Mouse (Mus musculus): ENCODE measurements around the gene Frmd4b.
A peak's percentile ranks its signal among the peaks of the same experiment; 100 is the strongest.
"Not testable (repeated sequence)": the region's sequence is repeated elsewhere in the genome, so short reads cannot be mapped to it uniquely, and the experiment has no call there.

The Frmd4b gene

DNA sequence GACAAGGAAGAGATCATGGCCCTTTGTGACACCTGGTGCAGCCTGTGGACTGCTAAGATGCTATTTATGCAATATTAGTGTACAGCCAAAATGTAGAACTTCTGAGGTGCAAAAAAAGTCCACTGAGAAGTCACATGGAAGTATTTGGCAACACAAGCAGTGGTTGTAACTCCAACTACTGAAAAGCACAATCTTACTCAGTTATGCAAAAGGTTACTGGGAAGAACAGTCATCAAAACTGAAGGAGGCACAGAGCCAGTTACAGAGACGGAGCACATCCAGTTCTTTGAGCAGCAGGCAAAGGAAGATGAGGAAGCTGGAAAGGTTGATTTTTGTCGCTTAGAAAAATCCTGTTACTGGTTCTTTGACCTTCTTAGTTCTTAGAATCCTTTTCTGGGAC lies 167.5 kb downstream of the Frmd4b start:
- DNase-seq (ENCODE audit: low read depth, low spot score) = no peak
- Histone ChIP-seq H3K36me3 (ENCODE audit: control insufficient read depth, insufficient read depth, low read length, poor library complexity, severe bottlenecking) (no peaks in the 10 kb centered on the region), H3K27me3 (ENCODE audit: control insufficient read depth, insufficient read depth, low read length, poor library complexity, severe bottlenecking) (no peaks in the 10 kb centered on the region)

DNA sequence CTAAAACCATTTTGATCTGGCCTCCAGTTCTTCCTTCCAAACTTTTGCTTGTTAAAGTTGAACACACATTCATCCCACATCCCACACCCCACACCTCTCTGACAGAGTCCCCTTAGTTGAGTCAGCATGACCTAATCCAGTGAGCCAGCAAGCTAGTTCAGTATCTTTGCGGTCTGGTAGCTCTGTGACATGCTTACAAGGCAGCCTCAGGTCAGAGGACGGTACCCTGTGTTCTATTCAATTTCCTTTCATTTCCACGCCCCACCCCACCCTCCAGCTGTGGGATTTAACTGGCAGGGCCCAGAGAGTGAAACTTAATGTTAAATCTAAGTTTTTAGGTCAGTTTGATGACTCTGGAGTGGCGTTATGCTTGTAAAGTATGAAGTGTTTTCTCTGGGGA lies 170.3 kb downstream of the Frmd4b start:
- H3K36me3 ChIP-seq (ENCODE audit: control insufficient read depth, insufficient read depth, low read length, poor library complexity, severe bottlenecking) = no peaks in the 10 kb centered on the region
- no peaks in the 10 kb centered on the region for H3K27me3 ChIP-seq (ENCODE audit: control insufficient read depth, insufficient read depth, low read length, poor library complexity, severe bottlenecking)
- DNase-seq (ENCODE audit: low read depth, low spot score) = no peak

DNA sequence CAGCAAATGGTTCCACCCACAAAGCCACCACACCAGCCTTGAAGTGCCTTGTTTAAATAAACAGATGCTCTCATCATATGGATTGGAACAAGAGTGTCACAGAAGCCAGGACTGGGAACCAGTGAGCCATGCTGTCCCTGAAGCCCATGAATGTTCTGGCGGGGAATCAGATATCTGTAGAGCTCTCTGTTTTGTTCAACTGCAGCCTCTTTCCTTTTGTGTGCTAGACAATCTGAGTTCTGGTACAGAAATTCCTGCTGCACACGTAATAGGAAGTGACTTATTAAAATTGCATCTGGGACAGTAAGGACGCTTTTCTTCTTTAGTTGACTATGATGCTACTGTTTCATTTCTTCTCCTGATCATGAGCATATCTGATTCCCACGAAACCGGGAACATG lies 173.2 kb downstream of the Frmd4b start:
- no peak for DNase-seq (ENCODE audit: low read depth, low spot score)
- H3K36me3 ChIP-seq (ENCODE audit: control insufficient read depth, insufficient read depth, low read length, poor library complexity, severe bottlenecking) = no peaks in the 10 kb centered on the region
- no peaks in the 10 kb centered on the region for H3K27me3 ChIP-seq (ENCODE audit: control insufficient read depth, insufficient read depth, low read length, poor library complexity, severe bottlenecking)

- Histone ChIP-seq H3K27me3 (ENCODE audit: control insufficient read depth, insufficient read depth, low read length, poor library complexity, severe bottlenecking) (no peaks in the 10 kb centered on the region), H3K36me3 (ENCODE audit: control insufficient read depth, insufficient read depth, low read length, poor library complexity, severe bottlenecking) (no peaks in the 10 kb centered on the region)
- DNase-seq (ENCODE audit: low read depth, low spot score) = no peak
These were observed 173.8 kb downstream of the Frmd4b start for GRCm38 (mm10) chr6:97443522-97443921.

GRCm38 (mm10) chr6:97441357-97441756 lies 176.0 kb downstream of the Frmd4b start:
- DNase-seq (ENCODE audit: low read depth, low spot score) = no peak
- no peaks in the 10 kb centered on the region for H3K36me3 ChIP-seq (ENCODE audit: control insufficient read depth, insufficient read depth, low read length, poor library complexity, severe bottlenecking)

DNA sequence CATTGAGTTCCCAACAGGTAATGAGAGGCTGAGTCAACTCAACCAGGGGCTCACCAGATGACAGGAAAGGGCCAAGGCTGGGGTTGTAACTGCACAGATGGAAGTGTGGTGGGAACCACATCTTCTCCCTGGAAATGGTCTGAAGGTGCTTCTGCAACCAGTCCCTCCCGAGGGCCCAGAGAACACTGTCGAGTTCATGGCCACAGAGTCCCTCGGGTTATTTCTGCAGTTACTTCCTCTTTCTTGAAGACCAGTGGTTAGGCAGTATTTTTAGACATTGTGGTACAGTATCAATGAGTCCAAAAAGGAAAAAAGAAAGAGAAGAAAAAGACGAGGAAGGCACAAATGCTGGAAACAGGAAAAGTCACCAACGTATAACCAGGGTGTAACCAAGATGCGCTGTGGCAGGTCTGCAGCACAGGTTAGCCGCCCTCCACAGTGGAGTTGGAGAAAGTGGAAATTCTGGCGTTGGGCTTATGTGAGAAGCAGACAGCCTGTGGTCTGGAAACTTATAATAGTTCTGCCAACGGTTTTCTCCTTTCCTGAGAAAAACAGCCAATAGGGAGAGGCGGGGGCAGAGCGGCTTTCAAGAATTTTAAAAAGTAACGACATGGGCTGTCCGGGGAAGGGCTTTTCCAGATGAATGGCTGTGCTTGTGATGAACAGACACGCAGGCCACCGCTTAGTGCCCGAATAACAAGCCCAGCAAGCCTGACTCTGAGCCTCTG lies 178.3 kb downstream of the Frmd4b start:
- Histone ChIP-seq H3K27me3 (ENCODE audit: control insufficient read depth, insufficient read depth, low read length, poor library complexity, severe bottlenecking) (no peaks in the 10 kb centered on the region), H3K36me3 (ENCODE audit: control insufficient read depth, insufficient read depth, low read length, poor library complexity, severe bottlenecking) (no peaks in the 10 kb centered on the region)
- DNase-seq (ENCODE audit: low read depth, low spot score) = peak; percentile 66

More at GRCm38 (mm10) chr6:97441357-97441756, 176.0 kb downstream of the Frmd4b start:
- H3K27me3 ChIP-seq (ENCODE audit: control insufficient read depth, insufficient read depth, low read length, poor library complexity, severe bottlenecking) = no peaks in the 10 kb centered on the region

DNA sequence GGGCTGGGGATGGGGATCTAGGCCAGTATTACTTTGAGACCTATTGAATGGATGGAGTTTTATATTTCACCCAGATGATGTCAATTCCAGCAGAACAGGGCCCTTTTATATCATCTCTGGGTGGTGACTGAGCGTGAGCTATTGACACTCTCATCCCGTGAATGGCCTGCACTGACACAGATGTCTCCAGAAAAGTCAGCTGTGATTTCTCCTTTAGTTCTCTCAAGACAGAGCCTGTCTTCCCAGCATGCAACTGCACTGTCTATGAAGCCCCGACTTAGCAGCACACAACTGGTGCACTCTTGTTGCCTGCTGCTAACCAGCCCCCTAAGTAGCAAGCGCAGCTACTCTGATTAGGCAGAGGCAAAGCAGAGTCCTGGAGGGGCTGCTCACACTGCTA lies 182.6 kb downstream of the Frmd4b start:
- no peaks in the 10 kb centered on the region for H3K27me3 ChIP-seq (ENCODE audit: control insufficient read depth, insufficient read depth, low read length, poor library complexity, severe bottlenecking)
- DNase-seq (ENCODE audit: low read depth, low spot score) = no peak

GRCm38 (mm10) chr6:97431309-97432004 lies 185.9 kb downstream of the Frmd4b start:
- H3K36me3 ChIP-seq (ENCODE audit: control insufficient read depth, insufficient read depth, low read length, poor library complexity, severe bottlenecking) = no peaks in the 10 kb centered on the region
- H3K27me3 ChIP-seq (ENCODE audit: control insufficient read depth, insufficient read depth, low read length, poor library complexity, severe bottlenecking) = no peaks in the 10 kb centered on the region
- peak; percentile 61 for DNase-seq (ENCODE audit: low read depth, low spot score)

More for the DNA sequence above, 182.6 kb downstream of the Frmd4b start:
- no peaks in the 10 kb centered on the region for H3K36me3 ChIP-seq (ENCODE audit: control insufficient read depth, insufficient read depth, low read length, poor library complexity, severe bottlenecking)

DNA sequence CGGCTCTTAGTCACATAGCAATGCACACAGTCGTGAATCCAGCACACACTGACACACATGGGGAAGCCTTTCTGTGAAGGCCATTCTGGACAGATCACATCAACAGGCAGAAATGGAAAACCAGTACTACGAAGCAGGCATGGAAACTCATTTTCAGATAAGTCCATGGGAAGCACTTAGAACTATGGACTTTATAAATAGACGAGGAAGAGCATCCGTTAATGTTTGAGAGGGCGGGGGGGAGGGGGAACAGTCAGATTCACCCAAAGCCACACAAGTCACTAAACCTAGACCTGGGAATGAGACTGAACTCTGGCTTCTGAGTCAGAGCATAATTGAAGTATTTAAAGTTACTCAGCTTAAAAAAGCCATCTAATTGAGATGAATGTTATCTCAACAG lies 186.8 kb downstream of the Frmd4b start:
- Histone ChIP-seq H3K36me3 (ENCODE audit: control insufficient read depth, insufficient read depth, low read length, poor library complexity, severe bottlenecking) (no peaks in the 10 kb centered on the region), H3K27me3 (ENCODE audit: control insufficient read depth, insufficient read depth, low read length, poor library complexity, severe bottlenecking) (no peaks in the 10 kb centered on the region)
- no peak for DNase-seq (ENCODE audit: low read depth, low spot score)

- Histone ChIP-seq H3K36me3 (ENCODE audit: control insufficient read depth, insufficient read depth, low read length, poor library complexity, severe bottlenecking) (no peaks in the 10 kb centered on the region), H3K27me3 (ENCODE audit: control insufficient read depth, insufficient read depth, low read length, poor library complexity, severe bottlenecking) (no peaks in the 10 kb centered on the region)
- no peak for DNase-seq (ENCODE audit: low read depth, low spot score)
These were observed 187.5 kb downstream of the Frmd4b start for GRCm38 (mm10) chr6:97429688-97430343.

DNA sequence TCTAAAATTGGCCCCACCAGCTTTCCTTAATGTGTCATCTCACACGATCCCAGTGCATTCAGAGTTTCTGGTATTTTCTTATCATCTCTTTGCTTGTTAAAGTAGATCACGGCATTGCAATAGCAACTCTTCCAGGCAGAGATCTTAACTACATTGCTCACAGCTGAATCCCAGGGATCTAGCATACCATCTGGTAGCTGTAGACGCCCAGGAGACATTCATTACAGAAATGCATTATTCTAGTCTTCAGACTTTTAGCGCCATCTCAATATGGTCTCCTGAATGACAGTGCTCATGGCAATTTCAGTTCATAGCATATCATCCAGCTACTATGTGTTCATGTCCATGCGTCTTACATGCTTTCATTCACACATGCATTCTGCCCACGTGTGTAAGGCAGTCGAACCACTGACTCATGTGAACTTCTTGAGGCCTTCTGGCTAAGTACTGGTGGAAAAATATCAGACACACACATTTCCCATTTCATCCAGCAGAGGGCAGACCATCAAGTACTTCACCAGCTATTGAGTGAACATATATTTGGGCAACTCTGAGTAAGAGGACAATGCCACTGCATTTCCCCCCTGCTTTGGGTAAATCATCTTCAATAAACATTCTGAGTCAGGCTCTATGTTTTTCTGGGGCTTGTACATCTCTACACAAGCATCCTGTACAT lies 197.4 kb downstream of the Frmd4b start:
- Histone ChIP-seq H3K36me3 (ENCODE audit: control insufficient read depth, insufficient read depth, low read length, poor library complexity, severe bottlenecking) (no peaks in the 10 kb centered on the region), H3K27me3 (ENCODE audit: control insufficient read depth, insufficient read depth, low read length, poor library complexity, severe bottlenecking) (no peaks in the 10 kb centered on the region)
- peak; percentile 86 for DNase-seq (ENCODE audit: low read depth, low spot score)

GRCm38 (mm10) chr6:97416972-97417554 lies 200.3 kb downstream of the Frmd4b start:
- Histone ChIP-seq H3K27me3 (ENCODE audit: control insufficient read depth, insufficient read depth, low read length, poor library complexity, severe bottlenecking) (no peaks in the 10 kb centered on the region), H3K36me3 (ENCODE audit: control insufficient read depth, insufficient read depth, low read length, poor library complexity, severe bottlenecking) (no peaks in the 10 kb centered on the region)
- peak; percentile 49 for DNase-seq (ENCODE audit: low read depth, low spot score)

GRCm38 (mm10) chr6:97415578-97415977 lies 201.8 kb downstream of the Frmd4b start:
- not testable (repeated sequence) for H3K36me3 ChIP-seq (ENCODE audit: control insufficient read depth, insufficient read depth, low read length, poor library complexity, severe bottlenecking); DNase-seq (ENCODE audit: low read depth, low spot score); H3K27me3 ChIP-seq (ENCODE audit: control insufficient read depth, insufficient read depth, low read length, poor library complexity, severe bottlenecking)

GRCm38 (mm10) chr6:97413453-97413852 lies 203.9 kb downstream of the Frmd4b start:
- H3K36me3 ChIP-seq (ENCODE audit: control insufficient read depth, insufficient read depth, low read length, poor library complexity, severe bottlenecking) = no peaks in the 10 kb centered on the region
- DNase-seq (ENCODE audit: low read depth, low spot score) = no peak
- H3K27me3 ChIP-seq (ENCODE audit: control insufficient read depth, insufficient read depth, low read length, poor library complexity, severe bottlenecking) = no peaks in the 10 kb centered on the region

All from splenic B cell, adult 2 months (primary cell).